ENCODE assay signal across 8 mouse cellular contexts in genomic region chr9:54734639-54735252, GRCm38 (mm10). TPM values are rescaled to one million over a fixed set of nuclear protein-coding genes. Genes with fewer than 3 reads are reported as not detected.
DNase-seq lines count a peak whose midpoint lies in the region; ATAC-seq and TF ChIP-seq lines count a peak whose summit lies in the region.

No protein-coding gene starts in this region.

- no peak for TF ChIP-seq CTCF in CH12.LX (conservative IDR thresholded peaks at IDR 0.05 in 1 of 2, IDR thresholded peaks at IDR 0.05 in 1 of 2; ENCODE audit: low read depth in 2 of 2, low read length in 2 of 2)

- no peaks in the 10 kb centered on the region for H3K9me3 ChIP-seq in heart, embryonic 11.5 days (replicated peaks; ENCODE audit: control insufficient read depth, low read length)
- no peaks in the 10 kb centered on the region for H3K9me3 ChIP-seq in CH12.LX (replicated peaks; ENCODE audit: low read length)
- no peaks in the 10 kb centered on the region for H3K9me3 ChIP-seq in forebrain, embryonic 13.5 days (replicated peaks)
- H3K9me3 ChIP-seq in liver, embryonic 15.5 days (replicated peaks): no peaks in the 10 kb centered on the region

- H3K4me2 ChIP-seq in heart, embryonic 11.5 days: peak overlapping the region; percentile 88
- peak overlapping the region; percentile 14; the same call in 1 of the 2 replicates for H3K4me2 ChIP-seq in CH12.LX (ENCODE audit: insufficient read depth, low read depth, poor library complexity, severe bottlenecking)
- H3K4me2 ChIP-seq in forebrain, embryonic 13.5 days: peak overlapping the region; percentile 76
- H3K4me2 ChIP-seq in liver, embryonic 15.5 days: peak overlapping the region; percentile 79

- TF ChIP-seq EP300 in CH12.LX (IDR thresholded peaks at IDR 0.05; ENCODE audit: low read length): no peak

- no peak for TF ChIP-seq RAD21 in CH12.LX (IDR thresholded peaks at IDR 0.05; ENCODE audit: low read depth, low read length)

- peaks cover 8% of the 10 kb centered on the region for H3K4me1 ChIP-seq in heart, embryonic 11.5 days (ENCODE audit: control insufficient read depth, insufficient read depth, low read length)
- peaks cover 4 to 35% of the 10 kb centered on the region in 2 experiments for H3K4me1 ChIP-seq in CH12.LX (ENCODE audit: control insufficient read depth in 1 of 2, insufficient read depth in 2 of 2)
- H3K4me1 ChIP-seq in forebrain, embryonic 13.5 days: peaks cover 20% of the 10 kb centered on the region
- H3K4me1 ChIP-seq in liver, embryonic 15.5 days (replicated peaks): peaks cover 31% of the 10 kb centered on the region

- no peak for ATAC-seq in heart, embryonic 11.5 days (replicated peaks; ENCODE audit: insufficient number of reproducible peaks, low FRiP score, low TSS enrichment)
- ATAC-seq in forebrain, embryonic 13.5 days: no peak
- ATAC-seq in liver, embryonic 15.5 days (ENCODE audit: insufficient read depth): no peak

- dilution Hi-C loops in CH12.LX (cut with MboI; ENCODE audit: extremely low pct_ligation_motif_present, extremely low pct_unique_long_range_greater_than_20kb, low sequenced_read_pairs): no loop called here

- H3K9ac ChIP-seq in heart, embryonic 11.5 days (ENCODE audit: low read depth, low read length): no peak overlapping the region; the same call in 1 of the 2 replicates
- 0 out of 2 replicates have a peak overlapping the region, but pooled peaks have one; percentile 37 for H3K9ac ChIP-seq in CH12.LX (ENCODE audit: insufficient read depth, low read depth)
- peak overlapping the region; percentile 79 for H3K9ac ChIP-seq in forebrain, embryonic 13.5 days
- peak overlapping the region; percentile 32 for H3K9ac ChIP-seq in liver, embryonic 15.5 days

- peak; percentile 40; the same call in 1 of the 2 replicates for TF ChIP-seq POLR2A in CH12.LX (IDR thresholded peaks at IDR 0.05; ENCODE audit: low read depth, low read length)

- H3K27ac ChIP-seq in heart, embryonic 11.5 days (ENCODE audit: low read depth, low read length): no peak overlapping the region
- no peak overlapping the region for H3K27ac ChIP-seq in CH12.LX (ENCODE audit: insufficient read depth, low read depth)
- no peak overlapping the region for H3K27ac ChIP-seq in forebrain, embryonic 13.5 days
- 0 out of 2 replicates have a peak overlapping the region, but pooled peaks have one; percentile 33 for H3K27ac ChIP-seq in liver, embryonic 15.5 days (replicated peaks)

- H3K27me3 ChIP-seq in heart, embryonic 11.5 days (ENCODE audit: control insufficient read depth, insufficient read depth, low read length): no peaks in the 10 kb centered on the region
- no peaks in the 10 kb centered on the region for H3K27me3 ChIP-seq in CH12.LX (replicated peaks)
- H3K27me3 ChIP-seq in forebrain, embryonic 13.5 days: no peaks in the 10 kb centered on the region
- no peaks in the 10 kb centered on the region for H3K27me3 ChIP-seq in liver, embryonic 15.5 days

- no peak for DNase-seq in heart, postnatal 10 days
- DNase-seq in CH12.LX (ENCODE audit: extremely low read depth): no peak
- no peak for DNase-seq in adrenal gland, postnatal 25 days
- no peak for DNase-seq in urinary bladder, postnatal 25 days (ENCODE audit: low spot score)
- DNase-seq in kidney, postnatal 36 days: no peak

- H3K79me2 ChIP-seq in CH12.LX (replicated peaks; ENCODE audit: control insufficient read depth, extremely low read depth, insufficient read depth, poor library complexity, severe bottlenecking): peaks cover 27% of the 10 kb centered on the region

- no peaks in the 10 kb centered on the region for H3K36me3 ChIP-seq in heart, embryonic 11.5 days (ENCODE audit: control insufficient read depth, insufficient read depth, low read length)
- peaks cover 10 to 18% of the 10 kb centered on the region in 2 experiments for H3K36me3 ChIP-seq in CH12.LX (replicated peaks in 1 of 2; ENCODE audit: control insufficient read depth in 1 of 2, insufficient read depth in 1 of 2, low read length in 1 of 2)
- H3K36me3 ChIP-seq in forebrain, embryonic 13.5 days (ENCODE audit: poor library complexity, severe bottlenecking): peaks cover 2% of the 10 kb centered on the region
- peaks cover 9% of the 10 kb centered on the region for H3K36me3 ChIP-seq in liver, embryonic 15.5 days (replicated peaks)

- intact Hi-C loops in heart, postnatal 10 days (cut with DNase I): loop anchor here (5.0 to 10.0 kb wide), 2 partner anchors 218 to 580 kb away; partner anchors contain the start of genes AY074887 and Psma4

- peak overlapping the region; percentile 90 for H3K4me3 ChIP-seq in heart, embryonic 11.5 days (ENCODE audit: low read depth, low read length)
- H3K4me3 ChIP-seq in CH12.LX (replicated peaks in 1 of 3; ENCODE audit: low read depth in 2 of 3, low read length in 2 of 3, poor library complexity in 1 of 3): peak overlapping the region in 2 of 3 experiments; percentile 33 to 89
- H3K4me3 ChIP-seq in forebrain, embryonic 13.5 days: peak overlapping the region; percentile 80
- peak overlapping the region; percentile 78 for H3K4me3 ChIP-seq in liver, embryonic 15.5 days (replicated peaks)

- in situ Hi-C loops in CH12.LX (cut with MboI; ENCODE audit: low pct_ligation_motif_present, low pct_unique_long_range_greater_than_20kb, low sequenced_read_pairs): loop anchor here (5.0 to 25.0 kb wide), 2 partner anchors 88 to 378 kb away; no protein-coding TSS in a partner anchor

- WGBS in heart, embryonic 11.5 days (ENCODE audit: insufficient replicate concordance): 24% methylated on average over 11 of the region's 11 CpGs
- WGBS in forebrain, embryonic 13.5 days: 22% methylated on average over 11 of the region's 11 CpGs
- WGBS in liver, embryonic 15.5 days (ENCODE audit: insufficient replicate concordance): 17% methylated on average over 11 of the region's 11 CpGs

TF ChIP-seq in CH12.LX, 34 proteins besides CTCF, POLR2A, EP300 and RAD21:
- TF ChIP-seq NELFE (IDR thresholded peaks at IDR 0.05; ENCODE audit: low read depth, low read length) (peak; percentile 7; the same call in 1 of the 2 replicates), JUN (IDR thresholded peaks at IDR 0.05; ENCODE audit: insufficient read depth, low read depth, low read length) (no peak), MAFK (IDR thresholded peaks at IDR 0.05; ENCODE audit: insufficient replicate concordance, low read length) (no peak), ZNF384 (IDR thresholded peaks at IDR 0.05; ENCODE audit: low read depth, low read length) (peak; percentile 92)

RNA-seq across cellular contexts. Expression of gene Wdr61, which starts 0.4 kb away (rescaled TPM):
- 124 and 128 TPM in 2 replicates for polyA plus RNA-seq in heart, embryonic 11.5 days (2014; fragmentation: Nextera tagmentation; extraction: Ambion mirVana)
- 10 to 100 TPM; 39.7 to 45.6 TPM for total RNA-seq in heart, postnatal 10 days (2021)
- total RNA-seq in CH12.LX (2012; rRNA removed) (118 and 141 TPM in 2 replicates), CH12.LX (2014; rRNA removed) (245 and 269 TPM in 2 replicates)
- polyA plus RNA-seq in CH12.LX (2012; ENCODE audit: insufficient read length, low read depth): 157 and 164 TPM in 2 replicates
- polyA plus RNA-seq in forebrain, embryonic 13.5 days (2015; fragmentation: Nextera tagmentation; extraction: Ambion mirVana): 149 and 151 TPM in 2 replicates
- polyA plus RNA-seq in liver, embryonic 15.5 days (2015; fragmentation: Nextera tagmentation; extraction: Ambion mirVana): 75.3 and 80.3 TPM in 2 replicates
- 63.7 and 72.0 TPM in 2 replicates for total RNA-seq in adrenal gland, postnatal 25 days (2021)

RNA-seq across cellular contexts. Expression of gene Crabp1, which starts 29.8 kb away (rescaled TPM):
- 50.3 and 56.9 TPM in 2 replicates for polyA plus RNA-seq in heart, embryonic 11.5 days (2014; fragmentation: Nextera tagmentation; extraction: Ambion mirVana)
- total RNA-seq in heart, postnatal 10 days (2021): not detected
- total RNA-seq in CH12.LX (2012; rRNA removed) (not detected in 2 replicates), CH12.LX (2014; rRNA removed) (not detected in 2 replicates)
- not detected in 2 replicates for polyA plus RNA-seq in CH12.LX (2012; ENCODE audit: insufficient read length, low read depth)
- polyA plus RNA-seq in forebrain, embryonic 13.5 days (2015; fragmentation: Nextera tagmentation; extraction: Ambion mirVana): 34.3 and 44.4 TPM in 2 replicates
- 0.84 and 1.1 TPM in 2 replicates for polyA plus RNA-seq in liver, embryonic 15.5 days (2015; fragmentation: Nextera tagmentation; extraction: Ambion mirVana)
- total RNA-seq in adrenal gland, postnatal 25 days (2021): 8.4 and 9.5 TPM in 2 replicates

RNA-seq across cellular contexts. Expression of gene Dnaja4, which starts 36.1 kb away (rescaled TPM):
- 19.0 and 25.6 TPM in 2 replicates for polyA plus RNA-seq in heart, embryonic 11.5 days (2014; fragmentation: Nextera tagmentation; extraction: Ambion mirVana)
- 10 to 100 TPM; 44.1 to 53.9 TPM for total RNA-seq in heart, postnatal 10 days (2021)
- total RNA-seq in CH12.LX (2012; rRNA removed) (2.3 and 2.4 TPM in 2 replicates), CH12.LX (2014; rRNA removed) (0.81 and 0.95 TPM in 2 replicates)
- polyA plus RNA-seq in CH12.LX (2012; ENCODE audit: insufficient read length, low read depth): 1.1 and 1.8 TPM in 2 replicates
- 3.0 and 3.6 TPM in 2 replicates for polyA plus RNA-seq in forebrain, embryonic 13.5 days (2015; fragmentation: Nextera tagmentation; extraction: Ambion mirVana)
- 21.5 and 23.0 TPM in 2 replicates for polyA plus RNA-seq in liver, embryonic 15.5 days (2015; fragmentation: Nextera tagmentation; extraction: Ambion mirVana)
- total RNA-seq in adrenal gland, postnatal 25 days (2021): 16.7 and 23.1 TPM in 2 replicates

Comparison
In these comparisons a context has a peak if more than half of its experiments do, and no peak if none do; other contexts are left out.
1. H3K4me2 ChIP-seq: peak in every context shown above with its lines; median percentile 88 in heart, embryonic 11.5 days; 79 in liver, embryonic 15.5 days; 76 in forebrain, embryonic 13.5 days; 14 in CH12.LX.
2. RNA of gene Crabp1, which starts 29.8 kb away (polyA plus RNA-seq): 50.3 to 56.9 TPM in heart, embryonic 11.5 days and 34.3 to 44.4 TPM in forebrain, embryonic 13.5 days; 0.84 to 1.1 TPM in liver, embryonic 15.5 days and not detected in CH12.LX; every median in the first group is over 10 times any median in the second.
3. Peak in every context shown above with its lines, with median percentiles within 50 percentile points of each other: H3K4me3 ChIP-seq.